Mouse (Mus musculus): ENCODE measurements around the gene Wdfy1. TPM values are rescaled to one million over a fixed set of nuclear protein-coding genes. Genes with fewer than 3 reads are reported as not detected.

The Wdfy1 gene
- total and polyA plus RNA-seq, 2 experiments from 2014 or later = 98.1 to 111 TPM

- no peak overlapping the region for H3K9ac ChIP-seq (replicated peaks; ENCODE audit: low read length, poor library complexity, severe bottlenecking)
- no peak for DNase-seq (ENCODE audit: low spot score)
- H3K27me3 ChIP-seq (ENCODE audit: insufficient read depth, low read length) = no peaks in the 10 kb centered on the region
- 95% methylated on average over 3 of the region's 3 CpGs for WGBS
- 0 out of 2 replicates have a peak, but pooled peaks cover 3% of the 10 kb centered on the region for H3K9me3 ChIP-seq (ENCODE audit: low read length)
- H3K4me1 ChIP-seq (ENCODE audit: insufficient read depth, low read length) = no peaks in the 10 kb centered on the region
- H3K4me2 ChIP-seq (ENCODE audit: low read depth, low read length, poor library complexity, severe bottlenecking) = no peak overlapping the region
- TF ChIP-seq CTCF (IDR thresholded peaks at IDR 0.05) = no peak
- H3K27ac ChIP-seq (ENCODE audit: low read depth, low read length) = no peak overlapping the region
- peaks cover 8% of the 10 kb centered on the region; the same call in 1 of the 2 replicates for H3K36me3 ChIP-seq (ENCODE audit: insufficient read depth, low read length)
- H3K4me3 ChIP-seq (ENCODE audit: low read depth, low read length) = no peak overlapping the region
- ATAC-seq (ENCODE audit: low FRiP score) = no peak
Observed at GRCm38 (mm10) chr1:79753456-79753855, 22.5 kb downstream of the Wdfy1 start.

GRCm38 (mm10) chr1:79752714-79753340, 23.1 kb downstream of the Wdfy1 start:
- Histone ChIP-seq H3K9ac (replicated peaks; ENCODE audit: low read length, poor library complexity, severe bottlenecking) (no peak overlapping the region), H3K36me3 (ENCODE audit: insufficient read depth, low read length) (peaks cover 8% of the 10 kb centered on the region; the same call in 1 of the 2 replicates), H3K9me3 (ENCODE audit: low read length) (0 out of 2 replicates have a peak, but pooled peaks cover 3% of the 10 kb centered on the region), H3K4me2 (ENCODE audit: low read depth, low read length, poor library complexity, severe bottlenecking) (no peak overlapping the region), H3K4me3 (ENCODE audit: low read depth, low read length) (no peak overlapping the region), H3K27me3 (ENCODE audit: insufficient read depth, low read length) (no peaks in the 10 kb centered on the region), H3K4me1 (ENCODE audit: insufficient read depth, low read length) (no peaks in the 10 kb centered on the region), H3K27ac (ENCODE audit: low read depth, low read length) (no peak overlapping the region)
- no peak for DNase-seq (ENCODE audit: low spot score)
- TF ChIP-seq CTCF (IDR thresholded peaks at IDR 0.05) = no peak
- no peak for ATAC-seq (ENCODE audit: low FRiP score)
- WGBS = 89% methylated on average over 4 of the region's 4 CpGs

- Histone ChIP-seq H3K27me3 (ENCODE audit: insufficient read depth, low read length) (no peaks in the 10 kb centered on the region), H3K4me2 (ENCODE audit: low read depth, low read length, poor library complexity, severe bottlenecking) (no peak overlapping the region), H3K9me3 (ENCODE audit: low read length) (0 out of 2 replicates have a peak, but pooled peaks cover 3% of the 10 kb centered on the region), H3K27ac (ENCODE audit: low read depth, low read length) (no peak overlapping the region), H3K9ac (replicated peaks; ENCODE audit: low read length, poor library complexity, severe bottlenecking) (no peak overlapping the region), H3K36me3 (ENCODE audit: insufficient read depth, low read length) (peaks cover 8% of the 10 kb centered on the region; the same call in 1 of the 2 replicates), H3K4me1 (ENCODE audit: insufficient read depth, low read length) (no peaks in the 10 kb centered on the region), H3K4me3 (ENCODE audit: low read depth, low read length) (no peak overlapping the region)
- ATAC-seq (ENCODE audit: low FRiP score) (no peak), DNase-seq (ENCODE audit: low spot score) (no peak)
- TF ChIP-seq CTCF (IDR thresholded peaks at IDR 0.05) = no peak
- WGBS = 88% methylated on average over 7 of the region's 7 CpGs
Observed at GRCm38 (mm10) chr1:79752015-79752695, 23.8 kb downstream of the Wdfy1 start.

GRCm38 (mm10) chr1:79751186-79751585, 24.8 kb downstream of the Wdfy1 start:
- H3K36me3 ChIP-seq (ENCODE audit: insufficient read depth, low read length) = peaks cover 8% of the 10 kb centered on the region; the same call in 1 of the 2 replicates
- H3K27ac ChIP-seq (ENCODE audit: low read depth, low read length) = no peak overlapping the region
- DNase-seq (ENCODE audit: low spot score) (no peak), ATAC-seq (ENCODE audit: low FRiP score) (no peak)
- no peak for TF ChIP-seq CTCF (IDR thresholded peaks at IDR 0.05)
- H3K9me3 ChIP-seq (ENCODE audit: low read length) = 0 out of 2 replicates have a peak, but pooled peaks cover 3% of the 10 kb centered on the region
- no peak overlapping the region for H3K4me2 ChIP-seq (ENCODE audit: low read depth, low read length, poor library complexity, severe bottlenecking)
- H3K9ac ChIP-seq (replicated peaks; ENCODE audit: low read length, poor library complexity, severe bottlenecking) = no peak overlapping the region
- H3K27me3 ChIP-seq (ENCODE audit: insufficient read depth, low read length) = no peaks in the 10 kb centered on the region
- no peaks in the 10 kb centered on the region for H3K4me1 ChIP-seq (ENCODE audit: insufficient read depth, low read length)
- WGBS = 83% methylated on average over 5 of the region's 5 CpGs
- H3K4me3 ChIP-seq (ENCODE audit: low read depth, low read length) = no peak overlapping the region

GRCm38 (mm10) chr1:79746056-79746455, 29.9 kb downstream of the Wdfy1 start:
- Histone ChIP-seq H3K9me3 (ENCODE audit: low read length) (no peaks in the 10 kb centered on the region), H3K27ac (ENCODE audit: low read depth, low read length) (no peak overlapping the region), H3K4me2 (ENCODE audit: low read depth, low read length, poor library complexity, severe bottlenecking) (no peak overlapping the region), H3K4me3 (ENCODE audit: low read depth, low read length) (no peak overlapping the region), H3K9ac (replicated peaks; ENCODE audit: low read length, poor library complexity, severe bottlenecking) (no peak overlapping the region), H3K4me1 (ENCODE audit: insufficient read depth, low read length) (no peaks in the 10 kb centered on the region), H3K36me3 (ENCODE audit: insufficient read depth, low read length) (no peaks in the 10 kb centered on the region), H3K27me3 (ENCODE audit: insufficient read depth, low read length) (no peaks in the 10 kb centered on the region)
- whole genome bisulfite sequencing = 83% methylated on average over 4 of the region's 4 CpGs
- no peak for TF ChIP-seq CTCF (IDR thresholded peaks at IDR 0.05)
- no peak for ATAC-seq (ENCODE audit: low FRiP score)
- no peak for DNase-seq (ENCODE audit: low spot score)

- ATAC-seq (ENCODE audit: low FRiP score) = no peak
- no peak for TF ChIP-seq CTCF (IDR thresholded peaks at IDR 0.05)
- H3K9me3 ChIP-seq (ENCODE audit: low read length) = no peaks in the 10 kb centered on the region
- H3K4me3 ChIP-seq (ENCODE audit: low read depth, low read length) = no peak overlapping the region
- H3K36me3 ChIP-seq (ENCODE audit: insufficient read depth, low read length) = peaks cover 11% of the 10 kb centered on the region; the same call in 1 of the 2 replicates
- 87% methylated on average over 1 of the region's 1 CpGs for WGBS
- no peaks in the 10 kb centered on the region for H3K4me1 ChIP-seq (ENCODE audit: insufficient read depth, low read length)
- no peak overlapping the region for H3K4me2 ChIP-seq (ENCODE audit: low read depth, low read length, poor library complexity, severe bottlenecking)
- no peaks in the 10 kb centered on the region for H3K27me3 ChIP-seq (ENCODE audit: insufficient read depth, low read length)
- H3K9ac ChIP-seq (replicated peaks; ENCODE audit: low read length, poor library complexity, severe bottlenecking) = no peak overlapping the region
- H3K27ac ChIP-seq (ENCODE audit: low read depth, low read length) = no peak overlapping the region
- DNase-seq (ENCODE audit: low spot score) = no peak
Observed at GRCm38 (mm10) chr1:79743385-79743784, 32.6 kb downstream of the Wdfy1 start.
